Mouse (Mus musculus) CH12.LX (cell line): ENCODE results near the gene Scamp2. TPM values are rescaled to one million over a fixed set of nuclear protein-coding genes. Genes with fewer than 3 reads are reported as not detected.

ENCODE experiments used
- DNase-seq: peaks from one replicate; pipeline ENCODE4 v3.0.0-alpha.2; 2013; ENCODE audit errors: extremely low read depth
- H3K27ac ChIP-seq: 2 replicates; pipeline ENCODE4 v1.5.1; 2012; ENCODE audit warnings: low read depth, mild to moderate bottlenecking, control low read depth, moderate library complexity; ENCODE audit not compliant: insufficient read depth
- H3K27me3 ChIP-seq: replicated peaks from 2 replicates; pipeline ENCODE3; 2012; ENCODE audit warnings: inconsistent platforms
- H3K36me3 ChIP-seq, 2 experiments: replicated peaks in 1 of 2; 2 replicates each; pipeline versions ENCODE3 to v1.6.1; 2012; ENCODE audit warnings: inconsistent platforms in 1 of 2, low read length in 1 of 2, mild to moderate bottlenecking in 1 of 2, mixed read lengths in 1 of 2, moderate library complexity in 1 of 2; ENCODE audit not compliant: control insufficient read depth in 1 of 2, insufficient read depth in 1 of 2
- H3K4me1 ChIP-seq, 2 experiments: 2 replicates each; pipeline ENCODE4 v1.6.1; 2012; ENCODE audit warnings: inconsistent platforms in 1 of 2, moderate library complexity in 1 of 2; ENCODE audit not compliant: insufficient read depth in 2 of 2, control insufficient read depth in 1 of 2
- H3K4me2 ChIP-seq: 2 replicates; pipeline ENCODE4 v1.6.1; 2012; ENCODE audit warnings: low read depth, mild to moderate bottlenecking, control low read depth; ENCODE audit not compliant: poor library complexity, insufficient read depth, severe bottlenecking
- H3K4me3 ChIP-seq, 3 experiments: fragments of 150-350 bp in 1 of 3; sonication (generic) in 1 of 3; replicated peaks in 1 of 3; 2 replicates each; pipeline versions ENCODE3 to v1.5.1; 2011 to 2012; ENCODE audit warnings: low read depth in 2 of 3, low read length in 2 of 3, mild to moderate bottlenecking in 2 of 3, moderate library complexity in 2 of 3, control low read depth in 1 of 3, improper control_type of control experiment in 1 of 3, inconsistent platforms in 1 of 3, mixed read lengths in 1 of 3; ENCODE audit not compliant: poor library complexity in 1 of 3
- H3K79me2 ChIP-seq: replicated peaks from 2 replicates; pipeline ENCODE4 v1.6.1; 2012; ENCODE audit warnings: mild to moderate bottlenecking, moderate library complexity; ENCODE audit not compliant: control insufficient read depth, poor library complexity, insufficient read depth, severe bottlenecking; ENCODE audit errors: extremely low read depth
- H3K9ac ChIP-seq: 2 replicates; pipeline ENCODE4 v1.6.1; 2012; ENCODE audit warnings: low read depth, mild to moderate bottlenecking, control low read depth, moderate library complexity; ENCODE audit not compliant: insufficient read depth
- H3K9me3 ChIP-seq: replicated peaks from 2 replicates; pipeline ENCODE3; 2012; ENCODE audit warnings: low read length, inconsistent platforms, mixed read lengths
- CHD1 ChIP-seq: IDR thresholded peaks from 2 replicates; pipeline ENCODE4 v1.6.1; 2012; ENCODE audit warnings: low read depth, low read length, improper control_type of control experiment, inconsistent platforms
- CHD2 ChIP-seq: IDR thresholded peaks from 2 replicates; pipeline ENCODE4 v1.6.1; 2011; ENCODE audit warnings: low read length, improper control_type of control experiment
- CTCF ChIP-seq, 2 experiments: IDR thresholded peaks in 1 of 2; conservative IDR thresholded peaks in 1 of 2; 2 replicates each; pipeline ENCODE4 v1.5.1; 2011 to 2012; ENCODE audit warnings: low read depth in 2 of 2, low read length in 2 of 2, improper control_type of control experiment in 1 of 2, inconsistent platforms in 1 of 2, mild to moderate bottlenecking in 1 of 2, moderate library complexity in 1 of 2
- E2F4 ChIP-seq: IDR thresholded peaks from 2 replicates; pipeline ENCODE4 v1.6.1; 2011; ENCODE audit warnings: low read depth, low read length, improper control_type of control experiment; ENCODE audit not compliant: insufficient replicate concordance
- ELF1 ChIP-seq: IDR thresholded peaks from 2 replicates; pipeline ENCODE4 v1.6.1; 2014; ENCODE audit warnings: low read depth, mild to moderate bottlenecking, inconsistent platforms, low read length, improper control_type of control experiment
- EP300 ChIP-seq: IDR thresholded peaks from 2 replicates; pipeline ENCODE4 v1.6.1; 2011; ENCODE audit warnings: low read length, improper control_type of control experiment
- ETS1 ChIP-seq: conservative IDR thresholded peaks from 2 replicates; pipeline ENCODE4 v1.6.1; 2012; ENCODE audit warnings: low read depth, mild to moderate bottlenecking, inconsistent platforms, low read length, improper control_type of control experiment, moderate library complexity
- HCFC1 ChIP-seq: IDR thresholded peaks from 2 replicates; pipeline ENCODE4 v1.6.1; 2012; ENCODE audit warnings: low read depth, mild to moderate bottlenecking, inconsistent platforms, low read length, improper control_type of control experiment
- JUN ChIP-seq: IDR thresholded peaks from 2 replicates; pipeline ENCODE4 v1.6.1; 2011; ENCODE audit warnings: low read depth, mild to moderate bottlenecking, low read length, improper control_type of control experiment, moderate library complexity; ENCODE audit not compliant: insufficient read depth
- JUND ChIP-seq: conservative IDR thresholded peaks from 2 replicates; pipeline ENCODE4 v1.6.1; 2011; ENCODE audit warnings: low read depth, low read length, improper control_type of control experiment
- MAFK ChIP-seq: IDR thresholded peaks from 2 replicates; pipeline ENCODE4 v1.6.1; 2011; ENCODE audit warnings: low read length, improper control_type of control experiment; ENCODE audit not compliant: insufficient replicate concordance
- MAZ ChIP-seq: IDR thresholded peaks from 2 replicates; pipeline ENCODE4 v1.6.1; 2012; ENCODE audit warnings: low read depth, mild to moderate bottlenecking, inconsistent platforms, low read length, improper control_type of control experiment, moderate library complexity
- MEF2A ChIP-seq: IDR thresholded peaks from 2 replicates; pipeline ENCODE4 v1.6.1; 2014; ENCODE audit warnings: low read depth, mild to moderate bottlenecking, inconsistent platforms, low read length, improper control_type of control experiment, borderline replicate concordance
- MXI1 ChIP-seq: IDR thresholded peaks from 2 replicates; pipeline ENCODE4 v1.6.1; 2011; ENCODE audit warnings: mild to moderate bottlenecking, low read depth, low read length, improper control_type of control experiment
- MYC ChIP-seq: IDR thresholded peaks from 2 replicates; pipeline ENCODE4 v1.6.1; 2011; ENCODE audit warnings: low read depth, mild to moderate bottlenecking, improper control_type of control experiment, low read length
- NELFE ChIP-seq: IDR thresholded peaks from 2 replicates; pipeline ENCODE4 v1.6.1; 2011; ENCODE audit warnings: low read depth, low read length, improper control_type of control experiment
- PAX5 ChIP-seq: IDR thresholded peaks from 2 replicates; pipeline ENCODE4 v1.6.1; 2012; ENCODE audit warnings: low read length, inconsistent platforms, mixed read lengths
- RCOR1 ChIP-seq: conservative IDR thresholded peaks from 2 replicates; pipeline ENCODE4 v1.6.1; 2012; ENCODE audit warnings: low read depth, mild to moderate bottlenecking, inconsistent platforms, low read length, improper control_type of control experiment
- SIN3A ChIP-seq: IDR thresholded peaks from 2 replicates; pipeline ENCODE4 v1.6.1; 2012; ENCODE audit warnings: low read length, improper control_type of control experiment, inconsistent platforms
- SMC3 ChIP-seq: IDR thresholded peaks from 2 replicates; pipeline ENCODE4 v1.6.1; 2011; ENCODE audit warnings: low read depth, low read length, improper control_type of control experiment
- TBP ChIP-seq: conservative IDR thresholded peaks from 2 replicates; pipeline ENCODE4 v1.6.1; 2011; ENCODE audit warnings: low read depth, low read length, improper control_type of control experiment
- TCF12 ChIP-seq: IDR thresholded peaks from 2 replicates; pipeline ENCODE4 v1.6.1; 2014; ENCODE audit warnings: low read depth, mild to moderate bottlenecking, inconsistent platforms, low read length, improper control_type of control experiment
- UBTF ChIP-seq: IDR thresholded peaks from 2 replicates; pipeline ENCODE4 v1.6.1; 2012; ENCODE audit warnings: low read depth, mild to moderate bottlenecking, inconsistent platforms, low read length, improper control_type of control experiment, moderate library complexity
- USF1 ChIP-seq: IDR thresholded peaks from 2 replicates; pipeline ENCODE4 v1.6.1; 2014; ENCODE audit warnings: low read depth, mild to moderate bottlenecking, inconsistent platforms, low read length, improper control_type of control experiment
- USF2 ChIP-seq: conservative IDR thresholded peaks from 2 replicates; pipeline ENCODE4 v1.6.1; 2011; ENCODE audit warnings: low read depth, low read length, improper control_type of control experiment
- ZKSCAN1 ChIP-seq: IDR thresholded peaks from 2 replicates; pipeline ENCODE4 v1.6.1; 2012; ENCODE audit warnings: low read depth, inconsistent platforms, low read length, improper control_type of control experiment, borderline replicate concordance
- ZMIZ1 ChIP-seq: IDR thresholded peaks from 2 replicates; pipeline ENCODE4 v1.6.1; 2012; ENCODE audit warnings: low read depth, mild to moderate bottlenecking, inconsistent platforms, low read length, improper control_type of control experiment
- ZNF384 ChIP-seq: IDR thresholded peaks from 2 replicates; pipeline ENCODE4 v1.6.1; 2012; ENCODE audit warnings: low read depth, low read length, improper control_type of control experiment, inconsistent platforms
- dilution Hi-C: fragments of 300-500 bp; cut with MboI; formaldehyde crosslinking; loops from 2 replicates; pipeline ENCODE4 v1.14.3; 2020; ENCODE audit warnings: low sequenced_read_pairs; ENCODE audit not compliant: extremely low pct_unique_long_range_greater_than_20kb, extremely low pct_ligation_motif_present
- in situ Hi-C: fragments of 300-500 bp; cut with MboI; formaldehyde crosslinking; loops from 3 replicates; pipeline ENCODE4 v1.14.3; 2019; ENCODE audit warnings: low sequenced_read_pairs, low pct_ligation_motif_present, low pct_unique_long_range_greater_than_20kb, mixed read lengths
- polyA plus RNA-seq: library from polyadenylated mRNA; unstranded; fragments of >175 nt; gene quantifications from 2 replicates; pipeline ENCODE4 v1.2.1, GENCODE M21; 2012; ENCODE audit warnings: low read depth; ENCODE audit not compliant: insufficient read length
- total RNA-seq, 2 experiments: library from RNA; depleted of rRNA; stranded (reverse); fragments of 300-350 nt in 1 of 2; fragments of >200 nt in 1 of 2; gene quantifications; 2 replicates each; pipeline ENCODE4 v1.2.3; 2012 to 2014

Scamp2 gene
- total and polyA plus RNA-seq, 3 experiments, result 46.4 to 91.6 (median 52.2) TPM

DNA sequence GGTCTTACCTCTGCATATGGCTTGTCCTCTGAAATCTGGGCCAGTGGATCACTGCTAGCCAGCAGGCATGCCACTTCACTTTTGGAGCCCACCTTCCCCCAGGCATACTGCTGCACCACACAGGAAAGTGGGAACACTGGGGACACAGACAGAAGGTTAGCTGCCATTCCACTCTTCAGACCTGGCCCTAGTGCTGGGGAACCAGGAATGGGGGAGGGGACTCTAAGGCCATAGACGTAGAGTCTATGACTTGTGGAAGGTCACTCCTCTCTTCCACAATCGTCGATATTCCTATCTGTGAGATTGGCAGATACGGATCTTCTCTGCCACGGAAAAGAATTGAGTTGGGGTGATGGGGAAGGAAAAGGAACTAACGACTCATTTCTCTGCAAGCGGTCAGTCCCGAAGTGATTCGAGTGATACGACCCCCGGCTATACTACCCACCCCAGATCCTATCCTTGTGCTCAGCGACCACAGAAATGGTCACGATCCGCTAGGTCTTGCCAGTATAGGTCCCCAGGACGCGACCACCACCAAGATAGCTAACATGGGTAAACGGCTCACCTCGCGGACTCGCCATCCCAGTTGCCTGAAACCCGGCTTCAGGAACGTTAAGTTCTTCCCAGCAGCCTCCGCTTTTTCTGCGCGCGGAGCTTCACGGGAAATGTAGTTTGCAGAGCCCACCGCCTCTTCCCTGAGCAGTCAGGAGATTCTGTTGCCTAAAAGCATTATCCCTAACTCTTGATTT is 8.4 kb upstream of the Scamp2 start, which contains the start of gene Mpi (continued):
- TF ChIP-seq MAFK (no peak), MXI1 (no peak), EP300 (0 out of 2 replicates have a peak, but pooled peaks have one; percentile 18), CHD1 (no peak), ZNF384 (no peak), ELF1 (peak; percentile 76), SIN3A (peak; percentile 92), CTCF (conservative IDR thresholded peaks at IDR 0.05 in 1 of 2, IDR thresholded peaks at IDR 0.05 in 1 of 2; ENCODE audit: low read depth in 2 of 2, low read length in 2 of 2) (no peak), TCF12 (peak; percentile 60; the same call in 1 of the 2 replicates), ZKSCAN1 (no peak), PAX5 (no peak), RCOR1 (no peak), USF2 (no peak), E2F4 (no peak), USF1 (no peak), SMC3 (no peak), MEF2A (0 out of 2 replicates have a peak, but pooled peaks have one; percentile 14), UBTF (no peak), JUN (no peak), HCFC1 (peak; percentile 98)

- peak overlapping the region; percentile 14; the same call in 1 of the 2 replicates for H3K4me2 ChIP-seq
- dilution Hi-C loops, result no loop called here
These were observed 7.6 kb upstream of the Scamp2 start for GRCm38 (mm10) chr9:57553119-57553518.

More at GRCm38 (mm10) chr9:57553119-57553518, 7.6 kb upstream of the Scamp2 start:
- no peak overlapping the region for H3K27ac ChIP-seq
- H3K4me3 ChIP-seq, result no peak overlapping the region
- H3K4me1 ChIP-seq, result peaks cover 5 to 33% of the 10 kb centered on the region in 2 experiments
- H3K36me3 ChIP-seq, result peaks cover 18 to 28% of the 10 kb centered on the region in 2 experiments
- no peak for TF ChIP-seq HCFC1
- TF ChIP-seq MAZ, result no peak
- no peak for TF ChIP-seq CHD2
- no peak for TF ChIP-seq MYC
- TF ChIP-seq E2F4, result no peak
- no peak for TF ChIP-seq EP300
- TF ChIP-seq CTCF (conservative IDR thresholded peaks at IDR 0.05 in 1 of 2, IDR thresholded peaks at IDR 0.05 in 1 of 2; ENCODE audit: low read depth in 2 of 2, low read length in 2 of 2), result no peak
- no peak for TF ChIP-seq ETS1
- TF ChIP-seq ZMIZ1, result no peak
- TF ChIP-seq MEF2A, result no peak
- no peak for TF ChIP-seq JUND
- TF ChIP-seq RCOR1, result no peak
- no peak for TF ChIP-seq JUN
- TF ChIP-seq NELFE, result no peak
- TF ChIP-seq TBP, result no peak
- DNase-seq, result no peak
- H3K27me3 ChIP-seq, result no peaks in the 10 kb centered on the region
- H3K9ac ChIP-seq, result 0 out of 2 replicates have a peak overlapping the region, but pooled peaks have one; percentile 66
- no peaks in the 10 kb centered on the region for H3K9me3 ChIP-seq
- in situ Hi-C loops, result no loop called here
- H3K79me2 ChIP-seq, result no peaks in the 10 kb centered on the region
